Mouse (Mus musculus): ENCODE data around the gene Arhgap23.

GRCm38 (mm10) chr11:97398506-97398905, 16.8 kb upstream of the Arhgap23 start:
- TF ChIP-seq CTCF (IDR thresholded peaks at IDR 0.05; ENCODE audit: borderline replicate concordance, extremely low read depth, insufficient read depth, insufficient read length) = no peak
- TF ChIP-seq POLR2A (IDR thresholded peaks at IDR 0.05; ENCODE audit: borderline replicate concordance, extremely low read depth, insufficient read depth, insufficient read length, poor library complexity, severe bottlenecking) = no peak

All from brain, embryonic 14.5 days (tissue).